Mouse (Mus musculus): Measurements from ENCODE around the gene Gm4141. TPM values are rescaled to one million over a fixed set of nuclear protein-coding genes. Genes with fewer than 3 reads are reported as not detected.

The Gm4141 gene
- not detected in 2 replicates for polyA plus RNA-seq (2021; fragmentation: Nextera tagmentation)
- long read RNA-seq, experiment 1: 0 reads
- long read RNA-seq, experiment 2: 0 reads

GRCm38 (mm10) chr7:20576141-20576540, at the start of gene Gm4141:
Gm4141 (minus strand) TSS chr7:20576241.

DNA sequence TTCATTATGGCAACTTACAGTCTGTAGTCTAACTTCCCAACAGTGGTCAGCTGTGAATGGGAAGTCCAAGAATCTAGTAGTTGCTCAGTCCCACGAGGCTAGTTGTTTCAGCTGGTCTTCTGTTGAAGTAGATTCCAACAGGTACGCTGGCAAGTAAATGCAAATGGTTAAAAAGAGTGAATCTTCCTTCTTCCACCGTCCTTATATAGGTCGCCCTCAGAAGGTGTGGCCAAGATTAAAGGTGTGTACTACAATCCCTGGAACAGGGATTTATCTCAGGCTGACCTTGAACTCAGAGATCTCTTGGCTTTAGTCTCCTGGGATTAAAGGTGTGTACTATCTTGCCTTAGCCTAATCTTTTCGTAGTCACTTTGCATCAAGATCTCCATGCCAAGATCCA, 22.9 kb upstream of the Gm4141 start, which contains the start of gene Gm4513:
Gene Gm4513, minus strand, starts transcription at position 101 of the 400 bp plus-strand sequence.

DNA sequence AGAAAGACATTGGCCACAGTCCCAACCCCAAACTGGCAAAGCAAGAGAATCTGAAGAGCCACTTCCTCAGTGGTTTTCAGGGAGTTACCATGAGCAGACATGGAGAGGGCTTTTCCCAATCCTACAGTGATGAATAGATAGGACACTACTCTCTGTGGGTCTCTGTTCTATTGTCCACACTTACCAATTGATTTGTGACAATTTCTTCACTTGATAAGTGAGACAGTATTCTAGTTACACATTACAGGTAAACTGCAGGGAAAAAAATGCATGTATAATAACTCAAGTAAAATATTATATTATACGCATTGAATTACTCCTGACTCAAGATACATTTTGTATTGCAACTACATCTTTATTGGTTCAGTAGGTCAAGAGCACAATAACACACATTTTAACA, 30.4 kb downstream of the Gm4141 start, which contains the start of gene Gm5726:
Gene Gm5726, minus strand, starts transcription at position 101 of the 400 bp plus-strand sequence.

GRCm38 (mm10) chr7:20533537-20533936, 42.5 kb downstream of the Gm4141 start, which contains the start of gene Vmn1r104:
Vmn1r104 (plus strand) TSS chr7:20533837.

Other genes with a start within 250 kb of the Gm4141 start
- not detected in 2 replicates for gene Gm4133, start 242.2 kb downstream of the Gm4141 start, polyA plus RNA-seq (2021; fragmentation: Nextera tagmentation)
- gene Gm5728, start 200.8 kb downstream of the Gm4141 start, polyA plus RNA-seq (2021; fragmentation: Nextera tagmentation): not detected in 2 replicates
- not detected in 2 replicates for gene Vmn1r100, start 158.3 kb downstream of the Gm4141 start, polyA plus RNA-seq (2021; fragmentation: Nextera tagmentation)
- not detected in 2 replicates for gene Vmn1r101, start 133.6 kb downstream of the Gm4141 start, polyA plus RNA-seq (2021; fragmentation: Nextera tagmentation)
- not detected in 2 replicates for gene Gm10670, start 101.3 kb downstream of the Gm4141 start, polyA plus RNA-seq (2021; fragmentation: Nextera tagmentation)
- not detected in 2 replicates for gene Vmn1r103, start 65.7 kb downstream of the Gm4141 start, polyA plus RNA-seq (2021; fragmentation: Nextera tagmentation)
- not detected in 2 replicates for gene Vmn1r104, start 42.4 kb downstream of the Gm4141 start, polyA plus RNA-seq (2021; fragmentation: Nextera tagmentation)
- not detected in 2 replicates for gene Gm5726, start 30.5 kb downstream of the Gm4141 start, polyA plus RNA-seq (2021; fragmentation: Nextera tagmentation)
- not detected in 2 replicates for gene Gm4513, start 22.8 kb upstream of the Gm4141 start, polyA plus RNA-seq (2021; fragmentation: Nextera tagmentation)
- not detected in 2 replicates for gene Vmn1r107, start 92.7 kb upstream of the Gm4141 start, polyA plus RNA-seq (2021; fragmentation: Nextera tagmentation)
- not detected in 2 replicates for gene Vmn1r111, start 127.0 kb upstream of the Gm4141 start, polyA plus RNA-seq (2021; fragmentation: Nextera tagmentation)
- not detected in 2 replicates for gene Gm10668, start 154.4 kb upstream of the Gm4141 start, polyA plus RNA-seq (2021; fragmentation: Nextera tagmentation)
- gene Vmn1r112, start 194.9 kb upstream of the Gm4141 start, polyA plus RNA-seq (2021; fragmentation: Nextera tagmentation): not detected in 2 replicates
- gene Vmn1r113, start 211.0 kb upstream of the Gm4141 start, polyA plus RNA-seq (2021; fragmentation: Nextera tagmentation): not detected in 2 replicates
- gene Vmn1r114, start 235.9 kb upstream of the Gm4141 start, polyA plus RNA-seq (2021; fragmentation: Nextera tagmentation): not detected in 2 replicates